Mouse (Mus musculus): ENCODE data around the gene Nox1.
"Not testable (repeated sequence)": the region's sequence is repeated elsewhere in the genome, so short reads cannot be mapped to it uniquely, and the experiment has no call there.

The Nox1 gene

DNA sequence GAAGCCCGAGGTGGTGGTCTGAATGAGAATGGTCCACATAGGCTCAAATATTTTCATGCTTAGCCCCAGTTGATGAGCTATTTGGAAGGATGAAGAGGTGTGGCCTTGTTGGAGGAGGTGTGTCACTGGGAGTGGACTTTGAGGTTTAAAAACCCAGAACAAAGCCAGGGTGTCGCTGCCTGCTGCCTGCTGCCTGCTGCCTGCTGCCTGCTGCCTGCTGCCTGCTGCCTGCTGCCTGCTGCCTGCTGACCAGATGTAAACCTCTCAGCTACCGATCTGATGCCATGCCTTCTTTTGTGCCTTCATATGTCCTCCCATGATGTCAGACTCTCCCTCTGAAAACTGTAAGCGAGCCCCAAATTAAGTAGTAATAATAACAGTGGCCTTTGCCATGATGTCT lies at the start of gene Nox1:
Gene Nox1 (minus strand): TSS at position 101 of the 400 bp plus-strand sequence.
- DNase-seq (ENCODE audit: low spot score in 2 of 2) = no peak

GRCm38 (mm10) chrX:134262129-134262528 lies 40.4 kb upstream of the Nox1 start:
- no peak for DNase-seq (ENCODE audit: low spot score in 2 of 2)

DNA sequence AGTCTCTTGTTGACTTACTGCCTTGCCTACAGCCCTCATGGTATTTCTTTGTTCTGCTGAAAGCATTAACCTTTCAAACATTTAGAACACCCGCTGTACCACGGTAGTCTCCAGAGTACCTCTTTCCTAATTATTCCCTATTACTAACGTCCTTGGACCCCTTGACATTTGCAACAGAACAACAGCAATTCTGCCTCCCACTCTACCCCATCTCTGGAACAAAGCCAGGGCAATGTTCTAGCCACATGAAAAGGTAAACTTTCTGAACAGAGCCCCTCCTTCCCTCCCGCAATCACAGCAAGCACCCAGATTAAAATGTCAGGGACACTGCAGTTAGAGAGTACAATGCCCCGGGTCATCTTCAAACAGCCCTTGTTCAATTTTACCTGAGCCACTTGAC lies 39.4 kb upstream of the Nox1 start:
- no peak for DNase-seq (ENCODE audit: low spot score in 2 of 2)

GRCm38 (mm10) chrX:134248202-134248601 lies 26.4 kb upstream of the Nox1 start:
- DNase-seq (ENCODE audit: low spot score in 2 of 2) = no peak

- DNase-seq (ENCODE audit: low spot score in 2 of 2) = no peak
These were observed 24.2 kb upstream of the Nox1 start for GRCm38 (mm10) chrX:134245946-134246345.

- DNase-seq (ENCODE audit: low spot score in 2 of 2) = no peak
These were observed 16.5 kb upstream of the Nox1 start for GRCm38 (mm10) chrX:134238266-134238665.

GRCm38 (mm10) chrX:134233048-134233447 lies 11.3 kb upstream of the Nox1 start:
- no peak for DNase-seq (ENCODE audit: low spot score in 2 of 2)

- DNase-seq (ENCODE audit: low spot score in 2 of 2) = peak in 1 of 2 experiments; percentile 5
These were observed 1.1 kb downstream of the Nox1 start for GRCm38 (mm10) chrX:134220618-134221017.

DNA sequence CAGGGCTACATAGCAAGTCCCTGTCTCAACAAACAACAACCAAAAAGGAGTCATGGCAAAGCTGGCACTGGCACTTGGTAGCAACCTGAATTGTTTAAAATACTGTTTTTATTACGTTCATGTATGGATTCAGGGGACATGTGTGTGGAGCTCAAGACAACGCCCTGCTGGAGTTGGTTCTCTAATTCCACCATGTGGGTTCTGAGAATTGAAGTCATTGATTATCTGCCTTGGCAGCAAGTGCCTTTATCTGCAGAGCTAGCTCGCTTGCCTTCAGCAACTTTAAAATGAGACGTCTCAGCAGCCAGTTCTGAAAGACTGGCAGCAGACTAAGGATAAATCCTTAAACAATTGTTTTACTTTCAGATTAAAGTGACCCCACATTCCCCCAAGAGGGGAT lies 3.6 kb downstream of the Nox1 start:
- no peak for DNase-seq (ENCODE audit: low spot score in 2 of 2)

GRCm38 (mm10) chrX:134211151-134211642 lies 10.6 kb downstream of the Nox1 start:
- no peak for DNase-seq (ENCODE audit: low spot score in 2 of 2)

- DNase-seq (ENCODE audit: low spot score in 2 of 2) = no peak
These were observed 13.3 kb downstream of the Nox1 start for GRCm38 (mm10) chrX:134208491-134208890.

GRCm38 (mm10) chrX:134187201-134187600 lies 34.6 kb downstream of the Nox1 start, which contains the start of gene Arl13a:
Arl13a (plus strand) TSS chrX:134187501.
- not testable (repeated sequence) for DNase-seq (ENCODE audit: low spot score in 2 of 2)

DNA sequence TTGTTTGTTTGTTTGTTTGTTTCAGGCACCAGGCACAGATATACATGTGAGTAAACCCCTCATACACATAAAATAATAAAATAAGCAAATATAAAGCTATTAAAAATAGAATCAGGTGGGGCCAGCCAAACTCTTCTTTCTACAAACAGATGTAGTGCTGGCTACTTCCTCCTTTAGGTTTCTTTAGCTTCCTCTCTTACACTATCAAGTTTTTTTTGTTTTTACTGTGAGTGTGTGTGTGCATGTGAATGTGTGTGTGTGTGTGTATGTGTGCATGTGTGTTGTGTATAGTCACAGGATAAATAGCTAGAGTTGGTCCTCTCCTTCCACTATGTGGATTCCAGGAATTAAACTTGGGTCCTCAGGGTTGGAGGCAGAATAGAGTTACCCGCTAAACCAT lies 47.1 kb downstream of the Nox1 start:
- no peak for DNase-seq (ENCODE audit: low spot score in 2 of 2)

DNA sequence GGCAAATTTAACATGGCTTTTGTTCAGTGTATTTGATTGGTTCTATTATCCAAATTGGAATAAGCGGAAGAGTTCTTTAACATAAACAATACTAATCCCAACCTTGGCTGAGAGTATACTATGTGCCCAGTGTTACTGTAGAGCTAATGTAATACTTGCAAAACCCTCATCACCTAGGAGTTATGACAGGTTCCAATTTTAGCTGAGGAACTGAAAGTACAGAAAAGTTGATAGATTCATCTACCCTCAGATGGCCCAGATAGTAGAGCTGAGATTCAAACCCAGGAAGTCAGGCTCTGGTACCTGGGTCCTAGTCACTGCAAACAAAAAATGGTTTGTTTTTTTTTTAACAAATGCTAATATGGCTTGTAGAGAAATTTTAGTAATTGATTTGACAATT lies 51.2 kb downstream of the Nox1 start:
- no peak for DNase-seq (ENCODE audit: low spot score in 2 of 2)

GRCm38 (mm10) chrX:134163484-134163883 lies 58.3 kb downstream of the Nox1 start:
- DNase-seq (ENCODE audit: low spot score in 2 of 2) = no peak

DNA sequence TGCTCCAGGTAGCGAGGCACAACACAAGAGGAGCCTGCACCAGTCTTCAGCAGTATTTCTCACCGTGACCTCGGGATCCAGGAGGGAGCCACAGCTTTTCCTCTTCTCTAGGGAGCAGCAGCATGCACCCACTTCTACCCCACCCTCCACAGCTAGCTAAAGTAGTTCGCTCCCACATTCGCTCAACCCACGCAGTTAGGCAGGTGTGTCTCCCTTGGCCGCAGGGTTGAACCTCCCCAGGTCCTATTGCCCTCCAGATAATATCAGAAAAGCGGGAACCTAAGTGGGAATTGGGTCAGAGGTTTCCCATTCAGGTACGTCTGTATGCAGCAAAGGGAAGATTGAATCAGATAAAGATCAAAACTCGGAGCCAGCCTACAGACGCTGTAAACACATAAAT lies 58.9 kb downstream of the Nox1 start:
- DNase-seq (ENCODE audit: low spot score in 2 of 2) = peak in 1 of 2 experiments; percentile 11

DNA sequence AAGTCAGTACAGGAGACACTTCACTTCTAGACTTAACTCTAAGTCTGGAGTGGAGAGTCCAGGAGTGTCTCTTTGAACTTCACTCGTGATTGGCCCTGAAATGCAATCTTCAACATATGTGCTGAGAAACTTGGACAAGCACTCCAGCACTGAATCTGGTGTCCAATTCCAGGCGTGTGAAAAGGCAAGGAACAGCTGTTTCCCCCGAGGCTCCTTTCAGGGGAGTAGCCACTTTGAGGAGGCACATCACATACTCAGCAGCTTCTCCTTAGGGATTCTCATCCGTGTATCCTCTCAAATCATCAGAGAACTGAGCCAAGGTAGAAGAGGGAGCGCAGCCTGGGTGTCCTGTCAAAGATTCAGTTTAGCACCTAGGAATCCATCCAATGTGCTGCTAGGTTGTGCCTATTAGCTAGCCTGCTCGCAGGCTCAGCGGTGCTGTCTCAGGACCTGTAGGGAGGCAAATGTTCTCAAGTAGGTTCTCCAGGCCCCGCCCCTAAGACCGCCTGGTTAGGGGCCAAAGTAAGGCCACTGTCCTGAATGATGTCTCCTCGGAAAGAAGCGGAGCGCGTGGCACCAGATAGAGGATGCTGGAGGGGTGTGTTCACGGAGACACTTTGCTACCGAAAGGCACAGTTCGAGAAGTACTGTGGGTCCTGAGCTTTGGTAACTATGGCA lies 59.6 kb downstream of the Nox1 start, which contains the start of gene Xkrx:
Gene Xkrx (minus strand): TSS at position 34 of the 678 bp plus-strand sequence.
- DNase-seq (ENCODE audit: low spot score in 2 of 2) = peak in 1 of 2 experiments; percentile 19

DNA sequence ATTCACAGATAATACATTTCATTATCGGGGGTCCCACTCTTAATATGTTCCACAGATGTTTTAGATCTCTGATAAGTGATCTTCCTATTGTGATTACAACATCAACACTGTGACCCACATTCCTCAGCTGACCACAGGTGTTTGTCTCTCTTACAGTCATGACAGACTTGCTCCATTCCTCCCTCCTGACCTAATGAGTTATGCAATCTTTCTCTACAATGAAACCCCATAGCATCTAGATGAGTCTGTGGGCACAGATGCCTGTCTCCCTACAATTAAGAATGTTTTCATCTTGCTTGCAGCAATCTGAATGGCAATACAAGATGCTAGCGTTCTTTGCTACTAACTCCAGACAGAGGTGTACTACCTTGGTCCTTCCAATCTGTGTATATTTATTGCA lies 61.3 kb downstream of the Nox1 start:
- DNase-seq (ENCODE audit: low spot score in 2 of 2) = no peak

GRCm38 (mm10) chrX:134158151-134158550 lies 63.6 kb downstream of the Nox1 start:
- no peak for DNase-seq (ENCODE audit: low spot score in 2 of 2)

GRCm38 (mm10) chrX:134141986-134142385 lies 79.8 kb downstream of the Nox1 start:
- DNase-seq (ENCODE audit: low spot score in 2 of 2) = no peak

DNA sequence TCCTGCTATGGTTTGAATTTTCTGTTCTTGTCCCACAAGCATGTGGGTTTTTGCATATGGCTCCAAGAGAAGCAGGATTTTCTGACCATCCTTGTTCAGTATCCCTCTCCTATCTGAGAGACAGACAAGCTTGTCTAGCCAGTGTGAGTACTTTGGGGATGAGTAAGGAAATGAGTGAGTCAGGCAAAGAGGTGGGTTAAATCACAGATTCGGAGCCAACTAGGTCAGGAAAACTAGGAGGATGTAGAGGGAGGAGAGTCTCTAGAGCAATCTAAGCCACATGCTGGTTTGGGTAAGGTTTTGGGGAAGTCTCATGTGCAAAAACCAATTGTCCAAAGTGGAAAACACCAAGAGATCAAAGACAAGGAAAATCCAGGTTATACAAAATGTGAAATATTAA lies 80.2 kb downstream of the Nox1 start:
- DNase-seq (ENCODE audit: low spot score in 2 of 2) = no peak

GRCm38 (mm10) chrX:134140024-134140423 lies 81.7 kb downstream of the Nox1 start:
- DNase-seq (ENCODE audit: low spot score in 2 of 2) = no peak

GRCm38 (mm10) chrX:134133821-134134220 lies 87.9 kb downstream of the Nox1 start:
- DNase-seq (ENCODE audit: low spot score in 2 of 2) = no peak

GRCm38 (mm10) chrX:134132295-134132694 lies 89.5 kb downstream of the Nox1 start:
- no peak for DNase-seq (ENCODE audit: low spot score in 2 of 2)
